Mouse (Mus musculus) gastrocnemius, adult 18-20 months (tissue): ENCODE data around the gene Adat3. TPM values are rescaled to one million over a fixed set of nuclear protein-coding genes. Genes with fewer than 3 reads are reported as not detected.
A peak's percentile ranks its signal among the peaks of the same experiment; 100 is the strongest.

Experiments used
- DNase-seq: peaks from one replicate; pipeline ENCODE4 v3.0.0; 2021; ENCODE audit warnings: low spot score
- long read RNA-seq, 2 experiments: library from polyadenylated mRNA; stranded (forward); transcript quantifications; one replicate each; pipeline ENCODE4 v2.0.0; 2021
- total RNA-seq, 2 experiments: library from RNA; stranded (reverse); gene quantifications; 2 replicates each; pipeline ENCODE4 v1.2.3; 2021

Gene Adat3
- total RNA-seq: under 1 TPM in 1 of 2 experiments, not detected in 1; 0.69 TPM
- long read RNA-seq, experiment 1: 0 reads
- long read RNA-seq, experiment 2: 0 reads

DNA sequence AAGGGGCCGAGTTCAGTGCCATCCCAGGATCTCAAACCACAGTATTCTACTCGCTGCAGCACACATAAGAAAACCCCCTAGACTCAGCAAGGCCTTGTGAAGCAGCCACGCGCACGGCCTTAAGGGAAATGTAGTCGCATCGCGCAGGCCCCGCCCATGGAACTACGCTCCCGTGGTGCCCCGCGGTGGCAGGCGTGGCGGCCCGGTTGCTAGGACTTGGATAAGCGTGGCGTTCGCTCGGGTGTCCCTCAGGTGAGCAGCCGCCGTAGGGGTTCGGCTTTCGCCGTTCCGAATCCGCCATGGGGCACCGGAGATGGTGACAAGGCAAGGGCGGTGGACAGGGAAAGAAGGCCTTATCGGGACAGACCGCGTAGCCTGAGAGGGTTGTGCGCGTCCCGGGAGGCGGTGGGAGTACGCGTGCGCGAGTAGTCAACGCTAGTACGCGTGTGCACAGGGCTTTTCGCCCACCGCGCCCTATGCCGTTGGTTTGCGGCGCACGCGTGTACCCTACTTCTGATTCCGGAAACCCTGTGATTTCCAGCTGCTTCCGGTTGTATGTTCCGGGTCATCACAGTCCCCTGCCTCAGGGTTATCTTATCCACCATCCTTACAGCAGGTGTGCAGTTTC, at the start of gene Adat3, which contains the start of gene Scamp4:
Adat3 (plus strand) TSS at position 183 of the 628 bp plus-strand sequence.
Scamp4 (plus strand) TSS at position 175 of the 628 bp plus-strand sequence.
- DNase-seq: peak; percentile 93

DNA sequence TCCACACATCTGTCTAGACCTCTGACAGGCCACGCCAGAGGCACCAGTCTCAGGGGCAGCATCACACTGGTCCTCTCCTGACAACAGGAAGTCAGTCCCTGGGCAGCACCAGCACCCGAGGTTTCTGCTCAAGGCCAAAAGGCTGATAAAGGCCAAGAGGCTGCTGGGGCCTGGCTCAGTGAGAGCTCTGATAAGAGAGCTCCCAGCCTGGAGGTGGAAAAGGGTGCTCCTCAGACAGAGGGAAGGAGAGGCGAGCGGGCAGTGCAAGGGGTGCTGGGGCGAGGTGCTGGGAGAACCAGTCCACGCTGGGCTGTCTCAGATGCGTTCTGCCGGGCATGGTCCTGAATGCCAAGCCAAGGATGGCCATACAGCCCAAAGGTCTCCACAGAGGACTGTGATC, 49.1 kb upstream of the Adat3 start:
- DNase-seq: no peak

DNA sequence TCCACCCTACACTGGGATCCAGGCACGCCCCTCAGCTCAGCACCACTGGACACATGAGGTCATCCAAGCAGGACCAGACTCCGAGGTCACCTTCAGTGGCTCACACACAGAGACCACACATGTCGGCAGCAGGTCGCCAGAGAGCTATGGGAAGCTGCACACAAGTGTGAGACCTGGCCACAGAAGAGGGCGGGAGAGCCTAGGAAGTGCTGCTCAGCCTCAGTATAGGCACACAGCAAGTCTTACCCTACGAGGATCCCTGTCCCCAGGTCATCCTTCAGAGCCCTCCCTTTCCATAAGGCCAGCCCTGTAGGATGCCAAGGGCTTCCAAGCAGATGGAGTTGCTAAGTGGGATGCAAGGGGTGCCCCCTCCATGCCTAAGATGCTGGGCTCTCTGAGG, 48.7 kb upstream of the Adat3 start:
- DNase-seq: no peak

DNA sequence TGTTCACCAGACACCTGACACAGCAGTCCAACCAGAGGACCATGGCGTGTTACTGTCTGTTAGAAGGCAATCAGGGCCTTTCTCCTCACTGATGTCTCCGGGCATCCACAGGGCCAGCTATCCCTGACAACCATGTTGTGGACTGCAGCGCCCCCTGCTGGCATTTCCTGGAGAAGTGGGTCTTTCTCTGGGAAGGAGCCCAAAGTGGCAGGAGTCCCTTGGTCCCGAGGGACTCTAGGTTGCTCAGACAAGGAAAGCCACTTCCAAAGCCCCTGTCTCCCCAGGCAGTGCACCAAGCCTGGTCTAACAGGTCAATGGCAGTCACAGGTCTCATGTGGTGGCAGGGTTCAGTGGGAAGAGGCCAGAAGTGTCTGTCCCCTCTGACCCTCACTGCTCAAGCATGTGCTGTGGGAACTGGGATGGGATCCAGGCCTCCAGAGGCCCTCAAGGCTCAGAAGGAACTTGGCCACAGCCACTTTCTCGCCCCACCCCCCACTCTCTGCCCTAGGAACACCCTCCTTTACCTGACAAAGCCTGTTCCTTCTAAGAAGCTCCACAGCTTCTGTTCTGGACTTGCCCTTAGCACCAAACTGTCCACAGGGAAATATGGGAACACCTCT, 45.2 kb upstream of the Adat3 start:
- DNase-seq: peak; percentile 75

DNA sequence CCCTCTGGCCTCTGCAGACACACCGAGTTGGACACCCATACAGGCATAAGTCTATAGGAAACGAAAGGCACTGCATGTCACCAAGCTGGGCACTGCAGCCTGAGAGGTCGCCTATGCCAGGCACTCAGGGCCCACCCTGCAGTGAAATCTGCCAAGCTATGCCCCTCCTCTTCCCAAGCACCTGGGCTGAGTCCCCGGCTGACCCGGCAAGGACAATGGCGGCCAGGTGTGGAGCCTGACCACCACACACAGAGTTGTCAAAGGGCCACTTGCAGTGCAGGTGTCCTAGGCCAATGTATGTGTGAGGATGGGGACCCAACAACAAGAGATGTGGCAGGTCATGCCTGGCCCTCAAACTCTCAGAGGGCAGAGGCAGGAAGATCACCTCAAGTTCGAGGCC, 43.2 kb upstream of the Adat3 start:
- DNase-seq: no peak

DNA sequence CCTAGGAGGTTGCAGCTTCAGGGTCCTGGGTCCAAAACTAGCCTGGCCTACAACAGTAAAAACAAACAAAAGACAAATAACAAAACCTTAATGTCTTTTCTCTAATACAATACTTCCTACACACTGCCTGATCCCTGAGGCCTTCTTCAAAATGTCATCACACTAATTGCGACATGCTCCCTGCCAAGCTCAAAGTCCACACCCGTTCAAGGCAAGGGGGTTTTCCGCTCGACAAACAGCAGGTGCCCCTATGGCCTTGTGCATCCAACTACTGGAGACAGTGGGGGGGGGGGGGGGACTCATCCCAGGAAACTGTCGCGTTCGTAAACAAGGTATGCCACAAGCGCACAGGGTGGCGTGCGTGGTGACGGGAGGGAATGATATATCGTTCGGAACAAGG, 42.1 kb upstream of the Adat3 start:
- DNase-seq: no peak

DNA sequence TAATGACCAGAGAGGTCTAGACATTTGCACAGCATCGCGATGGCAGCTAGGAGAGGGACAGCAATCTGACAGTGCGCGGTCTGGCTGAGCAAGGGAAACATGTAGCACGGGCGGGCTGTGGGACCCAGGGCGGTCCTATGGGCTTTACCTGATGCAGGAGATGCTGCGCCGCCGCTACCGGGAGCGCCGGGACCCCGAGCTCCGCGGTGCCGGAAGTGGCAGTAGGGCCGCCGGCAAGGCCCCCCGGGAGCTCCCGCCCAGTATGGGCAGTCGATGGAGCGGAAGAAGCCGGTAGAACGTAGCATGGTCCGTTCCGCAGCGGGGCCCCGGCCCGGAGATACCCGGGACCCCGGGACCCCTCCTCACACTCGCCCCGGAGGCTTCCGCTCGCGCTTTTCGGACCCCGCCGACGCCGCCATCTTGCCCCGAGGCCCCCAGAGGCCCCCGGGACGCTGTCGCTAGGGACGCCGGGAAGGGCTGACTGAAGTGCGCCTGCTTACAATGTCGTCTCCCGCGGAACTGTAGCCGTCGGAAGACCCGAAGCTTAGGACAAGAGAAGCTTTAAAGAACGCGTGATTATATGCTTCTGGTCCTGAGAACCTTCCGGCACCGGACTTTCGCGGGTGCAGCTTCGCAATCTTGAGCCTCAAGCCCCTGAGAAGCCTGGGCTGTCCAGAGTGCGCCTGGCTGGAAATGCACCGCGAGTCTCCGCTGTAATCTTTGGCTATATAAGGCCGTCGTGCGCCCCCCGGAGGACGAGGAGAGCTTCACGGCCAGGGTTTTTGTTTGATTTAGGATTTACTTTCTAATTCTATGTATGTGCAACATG, 41.4 kb upstream of the Adat3 start, which contains the start of gene Rexo1:
Rexo1 (minus strand) TSS at position 445 of the 829 bp plus-strand sequence.
- DNase-seq: peak; percentile 92

DNA sequence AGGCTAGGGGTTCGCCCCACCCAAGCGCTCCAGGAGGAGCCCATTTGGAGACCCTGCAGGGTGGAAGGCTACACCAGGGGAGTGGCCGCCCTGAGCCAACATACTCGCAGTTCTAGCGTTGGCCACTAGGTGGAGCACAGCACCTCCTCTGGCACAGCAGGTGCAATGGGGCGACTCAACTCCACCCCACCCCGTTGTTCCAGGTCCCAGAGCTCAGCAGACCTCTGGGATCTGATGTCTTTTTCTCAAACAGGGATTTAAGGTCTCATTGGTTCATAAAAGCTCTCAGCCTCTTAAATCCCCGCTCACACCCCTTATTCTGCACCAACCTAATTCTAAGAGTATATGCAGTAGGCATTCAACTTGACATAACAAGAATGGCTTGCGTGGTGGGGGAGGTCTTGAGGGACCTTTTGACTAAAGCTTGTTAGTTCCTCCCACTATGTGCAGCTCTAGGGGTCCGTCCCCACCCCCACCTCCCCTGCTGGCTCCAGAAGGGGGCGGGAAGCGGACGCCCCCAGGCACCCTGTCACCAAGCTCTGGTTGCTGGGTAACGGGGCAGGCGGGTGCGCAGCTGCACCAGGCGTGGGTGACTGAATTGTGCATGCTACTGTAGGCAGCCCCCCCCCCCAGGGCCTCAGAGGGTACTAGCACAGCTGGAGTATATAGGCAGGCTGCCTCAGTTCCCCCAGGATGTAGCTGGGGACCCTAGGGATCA, 36.1 kb upstream of the Adat3 start:
- DNase-seq: peak; percentile 89

DNA sequence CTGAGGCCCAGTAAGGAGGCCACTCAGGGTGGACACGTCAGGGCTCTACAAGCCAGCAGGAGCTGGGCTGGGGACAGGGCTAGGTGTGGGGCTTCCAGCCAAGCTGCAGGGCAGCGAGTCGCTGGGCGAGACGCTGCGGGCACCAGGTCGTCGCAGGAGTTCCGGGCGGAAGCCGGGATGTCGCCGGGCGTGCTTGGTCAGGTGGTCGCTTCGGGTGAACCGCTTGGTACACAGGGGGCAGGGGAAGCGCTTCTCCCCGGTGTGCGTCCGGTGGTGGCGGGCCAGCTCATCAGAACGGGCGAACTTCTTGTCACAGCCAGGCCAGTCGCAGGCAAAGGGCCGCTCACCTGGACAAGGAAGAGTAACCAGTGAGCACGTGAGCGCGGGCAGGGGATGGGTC, 33.8 kb upstream of the Adat3 start:
- no peak for DNase-seq

DNA sequence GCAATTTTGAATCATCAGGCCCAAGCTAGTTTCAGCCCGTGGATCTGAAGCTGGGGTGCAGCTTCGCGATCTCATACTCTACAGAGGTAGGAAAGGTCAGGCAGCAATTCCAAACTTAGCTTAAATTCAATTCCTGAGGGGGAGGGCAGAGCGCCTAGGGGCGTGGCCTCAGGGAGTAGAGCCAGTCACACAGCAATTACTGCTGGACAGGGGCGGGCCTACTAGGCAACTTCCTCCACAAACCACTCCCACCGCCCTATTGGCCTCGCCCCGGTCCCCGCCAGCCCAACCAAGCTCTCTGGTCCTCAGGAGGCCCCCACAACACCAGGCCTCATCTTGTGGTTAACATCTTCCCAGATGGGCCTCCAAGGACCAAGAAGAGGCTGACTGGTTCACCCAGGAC, 33.0 kb upstream of the Adat3 start:
- peak; percentile 73 for DNase-seq

DNA sequence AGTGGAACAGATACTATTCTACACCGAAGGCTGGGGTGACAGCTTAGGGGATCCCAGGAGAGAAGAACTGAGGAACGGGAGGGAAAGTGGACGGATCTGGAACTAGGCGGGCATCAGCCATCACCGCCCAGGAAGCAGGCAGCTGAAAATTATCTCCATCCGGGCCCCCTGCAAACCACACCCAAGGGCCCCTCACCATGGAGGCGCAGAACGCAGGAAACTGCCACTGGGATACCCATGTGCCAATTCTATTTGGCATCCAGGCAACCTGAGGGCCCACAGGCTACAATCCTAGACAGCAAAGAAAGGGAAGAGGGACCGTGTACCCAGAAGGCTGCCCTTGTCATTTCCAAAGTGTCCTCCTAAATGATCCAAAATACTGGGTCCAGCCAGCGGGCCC, 32.3 kb upstream of the Adat3 start:
- no peak for DNase-seq

DNA sequence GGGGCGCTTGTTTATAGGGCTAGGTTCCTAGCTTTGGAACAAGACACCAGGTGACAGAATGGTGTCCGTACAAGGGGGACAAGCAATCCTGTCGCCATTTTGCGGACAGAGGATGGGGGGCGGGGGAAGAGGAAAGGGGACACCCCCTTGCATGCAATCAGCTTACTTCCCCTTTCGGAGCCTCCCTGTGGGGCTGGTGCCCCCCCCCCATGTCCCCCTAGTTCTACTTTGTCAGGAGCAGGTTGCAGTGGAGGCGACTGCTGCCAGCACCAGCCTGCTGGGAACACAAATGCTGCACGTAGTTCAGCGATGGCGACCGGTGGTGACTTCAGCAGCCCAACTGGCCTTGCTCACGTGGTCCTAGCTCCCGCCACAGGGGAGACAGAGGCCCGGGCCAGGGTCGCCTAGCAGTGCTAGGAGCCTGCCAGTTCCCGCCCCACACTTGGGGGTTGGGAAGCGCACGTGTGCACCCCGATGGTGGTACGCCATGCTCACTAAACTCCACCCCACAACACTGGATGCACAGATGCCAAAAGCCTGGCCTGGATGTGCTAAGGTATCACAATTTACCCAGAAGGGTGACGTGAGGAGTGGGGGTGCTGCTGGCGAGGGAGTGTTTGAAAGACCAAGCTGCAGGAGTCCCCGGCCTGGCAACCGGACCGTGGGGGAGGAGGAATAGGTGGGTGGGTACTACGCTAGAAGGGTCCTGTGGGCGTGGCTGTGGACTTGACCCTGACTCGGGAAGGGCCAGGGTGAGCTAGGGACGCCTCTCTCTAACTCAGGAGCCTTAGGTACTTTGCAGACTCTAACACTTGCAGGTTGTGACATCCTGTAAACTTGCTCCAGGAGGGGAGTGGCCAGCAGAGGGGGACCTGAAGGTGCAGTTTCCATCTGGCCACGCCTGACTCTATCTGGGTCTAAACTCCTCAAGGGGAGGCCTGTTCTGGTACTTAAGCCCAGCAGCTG, 31.5 kb upstream of the Adat3 start:
- DNase-seq: no peak

DNA sequence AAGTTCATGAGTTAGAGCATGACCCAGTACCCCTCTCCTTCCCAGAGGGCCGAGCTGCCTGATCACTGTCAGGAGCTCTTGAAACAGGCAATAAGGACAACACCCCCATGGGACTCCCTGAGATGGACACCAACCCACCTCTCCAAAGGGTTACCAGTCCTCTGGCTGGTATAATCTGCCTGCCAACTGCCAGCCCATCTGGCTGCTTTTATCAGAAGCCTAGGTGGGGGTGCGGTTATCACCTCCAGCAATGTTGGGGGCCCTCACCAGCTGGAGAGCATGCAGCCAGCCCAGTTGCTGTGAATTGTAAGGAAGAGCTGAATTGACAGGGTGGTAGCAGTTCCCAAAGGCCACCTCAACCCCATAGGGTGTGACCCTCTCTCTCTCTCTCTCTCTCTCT, 30.2 kb upstream of the Adat3 start:
- no peak for DNase-seq

DNA sequence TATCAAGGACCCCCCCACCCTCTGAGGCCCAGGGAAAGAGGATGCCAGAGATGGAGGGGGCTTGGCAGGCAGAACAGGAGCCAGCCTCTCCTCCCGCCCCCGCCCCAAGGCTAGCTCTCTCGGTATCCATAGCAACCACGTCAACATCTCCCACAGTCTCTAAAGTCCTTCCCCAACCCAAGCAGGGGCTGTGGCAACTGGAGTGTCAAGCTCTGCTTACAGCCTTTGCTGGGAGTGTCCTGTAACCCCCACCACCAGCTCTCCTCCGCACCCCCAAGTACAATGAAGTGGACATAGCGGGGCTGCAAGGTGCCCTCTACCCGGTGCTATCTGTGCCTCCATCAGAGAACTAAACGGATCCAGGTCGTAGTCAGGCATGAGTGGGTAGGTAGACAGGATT, 28.7 kb upstream of the Adat3 start:
- no peak for DNase-seq

DNA sequence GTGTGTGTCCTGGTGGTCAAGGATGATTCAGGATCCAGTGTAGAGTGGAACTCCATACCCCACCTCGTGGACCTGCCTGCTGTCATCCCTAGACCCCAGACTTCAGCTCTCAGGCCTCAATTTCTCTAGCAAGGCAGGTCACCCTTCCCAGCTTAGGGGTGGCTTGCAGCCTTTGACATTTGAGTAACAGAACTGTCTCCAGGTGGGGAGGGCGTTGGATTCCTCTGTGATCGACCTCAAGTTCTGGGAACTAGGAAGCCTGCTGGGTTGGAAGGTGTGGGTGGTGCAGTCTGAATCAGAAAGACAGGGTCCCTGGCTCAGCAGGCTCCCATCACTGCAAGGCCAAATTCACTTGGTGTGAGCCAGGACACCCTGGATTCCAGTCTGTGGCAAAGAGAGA, 27.8 kb upstream of the Adat3 start:
- DNase-seq: no peak

DNA sequence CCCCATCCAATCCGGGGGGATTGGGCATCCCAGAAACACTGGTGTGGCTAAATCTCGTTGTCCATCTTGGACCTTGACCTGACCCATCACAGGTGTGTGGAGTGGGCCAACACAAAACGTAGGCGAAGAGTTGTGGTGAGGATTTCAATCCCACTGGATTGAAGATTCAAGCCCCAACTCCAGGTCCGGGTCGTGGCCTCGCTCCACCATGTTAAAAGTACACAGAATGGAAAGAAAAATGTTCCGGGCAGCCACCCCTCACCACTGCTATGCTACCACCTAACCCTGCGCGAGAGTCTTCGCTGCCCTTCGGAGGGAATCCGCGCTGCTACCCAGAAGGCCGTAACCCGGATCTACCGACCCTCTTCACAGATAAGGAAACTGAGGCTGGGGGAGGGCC, 26.8 kb upstream of the Adat3 start:
- no peak for DNase-seq

DNA sequence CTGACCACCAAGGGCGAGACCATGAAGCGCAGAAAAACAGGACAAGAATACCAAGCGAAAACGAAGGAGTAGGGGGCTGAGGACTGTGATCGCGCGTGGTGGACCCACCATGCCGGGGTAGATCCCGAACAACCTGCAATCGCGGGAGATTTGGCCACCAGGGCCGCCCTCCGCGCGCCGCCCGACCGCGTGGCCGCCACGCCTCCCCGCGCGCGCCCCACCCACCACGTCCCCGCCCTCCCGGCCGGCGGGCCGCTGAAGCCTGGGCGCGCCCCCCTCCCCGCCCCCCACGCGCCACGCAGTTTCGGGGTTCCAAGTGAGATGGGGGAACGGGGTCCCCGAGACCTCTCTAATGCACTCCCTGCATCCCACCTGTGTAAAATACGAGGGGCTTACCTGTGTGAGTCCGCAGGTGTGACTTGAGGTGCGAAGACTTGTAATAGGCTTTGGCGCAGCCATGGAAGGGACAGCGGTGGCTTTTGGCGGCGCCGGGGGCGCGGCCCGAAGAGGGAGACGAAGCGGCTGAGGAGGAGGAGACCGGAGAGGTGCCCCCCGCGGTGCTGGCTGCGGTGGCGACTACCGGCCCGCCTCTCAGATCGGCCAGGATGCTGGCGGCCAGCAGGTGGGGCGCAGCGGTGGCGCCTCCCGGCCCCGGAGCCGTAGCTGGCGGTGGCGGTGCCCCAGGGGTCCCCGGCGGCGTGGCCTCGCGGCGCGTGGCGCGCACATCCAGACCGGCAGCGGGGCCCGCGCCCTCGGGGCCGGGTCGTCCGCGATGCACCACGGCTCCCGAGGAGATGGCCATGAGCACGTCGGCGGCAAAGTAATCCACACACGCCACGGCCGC, 26.1 kb upstream of the Adat3 start:
- no peak for DNase-seq

DNA sequence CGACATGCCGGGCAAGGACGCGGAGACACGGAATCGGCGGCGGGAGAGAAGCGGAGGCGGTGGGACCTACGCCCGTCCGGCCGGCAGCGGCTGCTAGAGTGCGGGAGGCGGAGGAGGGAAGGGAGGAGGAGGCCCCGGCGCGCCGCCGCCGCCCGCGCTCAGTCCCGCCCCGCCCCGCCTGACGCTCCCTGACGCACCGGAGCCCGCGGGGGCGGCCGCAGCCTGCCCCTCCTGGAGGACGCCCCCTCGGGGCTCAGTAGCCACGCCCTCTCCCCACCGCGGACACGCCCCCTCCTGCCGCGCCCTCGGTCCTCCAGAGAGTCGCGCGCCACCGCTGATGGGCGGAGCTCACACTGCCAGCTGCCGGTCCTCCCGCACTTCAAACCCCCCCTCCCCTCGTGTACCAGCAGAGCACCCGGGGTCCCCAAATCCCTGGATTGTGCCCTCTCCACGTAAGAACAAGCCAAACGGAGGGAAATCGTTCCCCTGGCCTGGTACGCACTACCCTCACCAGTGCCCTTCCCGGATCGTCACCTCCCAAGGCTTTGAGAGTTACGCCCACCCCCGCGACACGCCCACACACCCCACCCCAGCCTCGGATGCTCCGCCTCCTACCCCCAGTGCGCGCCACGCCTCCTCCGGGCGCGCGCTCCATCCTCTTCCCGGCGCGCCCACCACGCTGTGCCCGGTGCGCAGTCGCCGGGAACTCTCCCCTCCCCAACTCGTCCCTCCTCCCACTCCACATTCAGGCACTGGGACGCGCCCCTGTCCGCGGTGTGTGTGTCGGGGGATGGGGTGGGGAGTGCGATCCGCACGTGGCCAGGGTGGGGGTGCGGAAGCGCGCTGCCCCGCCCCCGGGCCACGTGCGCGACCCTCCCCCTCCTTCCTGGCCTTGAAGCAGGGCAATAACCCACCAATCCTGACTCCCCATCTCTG, 25.2 kb upstream of the Adat3 start, which contains the start of gene Klf16:
Klf16 (minus strand) TSS at position 127 of the 936 bp plus-strand sequence.
- DNase-seq: peak; percentile 98
